Mouse (Mus musculus) cerebellum, adult (tissue): ENCODE data around the gene Vmn2r82.
"Not testable (repeated sequence)": the region's sequence is repeated elsewhere in the genome, so short reads cannot be mapped to it uniquely, and the experiment has no call there.

Experiments used
- ATAC-seq: cut with Nextera tagmentation; 2 replicates; pipeline ENCODE4 v1.9.2; 2017; ENCODE audit warnings: mild to moderate bottlenecking, moderate library complexity, mixed read lengths; ENCODE audit not compliant: insufficient number of reproducible peaks, low FRiP score, low TSS enrichment

Vmn2r82 gene

GRCm38 (mm10) chr10:79356220-79356619 lies at the start of gene Vmn2r82:
Gene Vmn2r82, plus strand, starts transcription at chr10:79356520.
- not testable (repeated sequence) for ATAC-seq

GRCm38 (mm10) chr10:79322033-79322736 lies 34.1 kb upstream of the Vmn2r82 start:
- ATAC-seq = not testable (repeated sequence)

GRCm38 (mm10) chr10:79322737-79323086 lies 33.6 kb upstream of the Vmn2r82 start:
- ATAC-seq = no peak

DNA sequence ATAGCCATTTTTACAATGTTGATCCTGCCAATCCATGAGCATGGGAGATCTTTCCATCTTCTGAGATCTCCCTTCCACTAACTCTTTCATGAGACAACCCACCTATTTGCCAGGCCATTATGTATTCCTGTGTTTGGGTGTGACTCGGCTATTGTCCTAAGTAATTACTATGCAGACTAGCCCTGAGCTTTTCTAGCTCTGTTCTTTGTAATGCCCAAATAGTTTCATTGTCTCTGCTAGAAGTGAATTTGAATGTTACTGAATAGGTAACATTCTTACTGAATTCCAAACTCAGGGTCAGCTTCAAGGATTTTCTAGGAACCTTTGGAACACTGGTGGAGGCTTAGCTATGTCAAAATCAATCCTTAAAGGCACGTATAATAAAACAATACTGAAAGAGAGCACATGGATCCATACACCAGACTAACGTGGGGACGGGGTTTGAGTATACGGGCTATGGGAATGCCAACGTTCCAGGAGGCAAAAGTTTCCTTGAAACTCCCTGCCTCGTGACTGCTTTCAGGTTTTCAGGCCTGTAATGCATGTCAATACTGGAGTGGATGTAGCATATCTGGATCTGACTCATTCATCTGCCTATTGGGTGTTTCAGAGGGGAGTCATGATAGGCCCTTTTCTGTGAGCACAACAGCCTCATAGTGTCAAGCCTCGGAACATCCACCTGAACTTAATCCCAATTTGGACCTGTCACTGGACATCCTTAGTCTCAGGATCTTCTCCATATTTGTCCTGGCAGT lies 43.8 kb downstream of the Vmn2r82 start:
- ATAC-seq = not testable (repeated sequence)

DNA sequence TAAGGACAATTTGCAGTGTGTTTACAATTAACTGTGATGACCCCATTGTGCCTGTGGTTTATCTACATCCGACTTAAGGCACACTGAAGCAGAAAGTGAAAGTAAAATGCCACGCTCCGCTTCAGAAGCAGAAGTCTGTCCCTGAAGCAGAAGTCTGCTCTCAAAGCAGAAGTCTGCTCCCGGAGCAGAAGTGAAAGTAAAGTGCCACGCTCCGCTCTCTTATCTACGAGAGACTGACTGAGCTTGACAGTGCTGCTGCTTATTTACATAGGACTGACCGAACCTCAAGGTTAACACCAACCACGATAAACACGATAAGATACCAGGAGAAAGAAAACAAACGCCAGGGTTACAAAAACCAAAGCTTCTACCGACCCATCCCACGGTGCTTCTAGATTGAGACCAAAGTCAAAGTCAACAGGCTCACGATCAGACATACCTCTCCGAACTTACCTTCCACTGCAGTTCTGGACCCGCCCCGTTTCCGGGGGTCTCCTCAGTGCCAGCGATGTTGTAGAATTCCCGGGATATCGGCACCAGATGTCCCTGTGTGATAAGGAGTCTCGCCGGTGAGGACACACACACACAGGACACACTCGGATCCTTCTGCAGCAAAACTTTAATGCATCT lies 60.9 kb downstream of the Vmn2r82 start:
- ATAC-seq = no peak

GRCm38 (mm10) chr10:79417772-79418170 lies 61.5 kb downstream of the Vmn2r82 start:
- ATAC-seq = not testable (repeated sequence)

DNA sequence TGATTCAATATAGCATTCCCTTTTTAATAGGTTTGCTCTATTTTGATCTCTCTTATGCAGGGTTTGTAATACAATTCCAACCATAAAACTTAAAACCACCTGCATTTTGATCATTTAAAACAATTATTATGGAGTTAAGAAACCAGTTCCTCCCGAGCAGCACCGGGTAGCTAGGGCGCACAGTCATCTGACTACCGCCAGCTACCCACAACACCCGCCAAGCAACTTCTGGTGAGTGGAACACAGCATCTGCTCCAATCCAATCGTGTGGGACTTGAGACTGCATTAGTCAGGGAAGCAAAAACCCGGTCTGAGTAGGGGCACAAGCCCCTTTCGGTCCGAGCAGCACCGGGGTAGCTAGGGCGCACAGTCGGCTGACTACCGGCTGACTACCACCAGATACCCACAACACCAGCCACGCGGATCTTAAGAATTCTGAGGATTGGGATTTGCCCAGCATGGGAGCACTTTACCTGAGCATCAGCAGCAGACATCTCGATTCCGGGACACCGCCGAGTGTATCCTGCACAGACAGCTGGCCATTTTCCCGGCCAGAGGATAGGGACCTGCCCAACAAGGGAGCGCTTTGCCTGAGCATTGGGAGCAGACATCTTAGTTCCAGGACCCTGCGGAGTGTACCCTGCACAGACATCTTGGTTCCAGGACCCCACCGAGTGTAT lies 79.0 kb downstream of the Vmn2r82 start:
- not testable (repeated sequence) for ATAC-seq
